ENCODE assay signal across 8 mouse cellular contexts in genomic region chr17:25802825-25803517, GRCm38 (mm10). TPM values are rescaled to one million over a fixed set of nuclear protein-coding genes. Genes with fewer than 3 reads are reported as not detected.
A peak's percentile ranks its signal among the peaks of the same experiment; 100 is the strongest.
DNase-seq lines count a peak whose midpoint lies in the region; ATAC-seq lines count a peak whose summit lies in the region.

No protein-coding gene starts in this region.

- DNase-seq in gastrocnemius, adult 18-20 months (ENCODE audit: low spot score), result peak; percentile 27
- DNase-seq in gastrocnemius, adult 8-10 months (ENCODE audit: low spot score in 2 of 2), result no peak
- peak; percentile 77 for DNase-seq in embryo, embryonic 9.5 days (ENCODE audit: extremely low spot score)
- DNase-seq in heart, embryonic 10.5 days (ENCODE audit: low spot score), result peak; percentile 95
- DNase-seq in layer of hippocampus, postnatal 10 days (ENCODE audit: low spot score in 2 of 2), result peak; percentile 77 to 81
- DNase-seq in spleen, postnatal 4 days (ENCODE audit: low spot score in 2 of 2), result no peak
- DNase-seq in yolk sac, embryonic 10.5 days (ENCODE audit: low spot score), result no peak

- H3K4me1 ChIP-seq in heart, embryonic 10.5 days, result peaks cover 18% of the 10 kb centered on the region
- H3K4me1 ChIP-seq in neural tube, embryonic 12.5 days, result peaks cover 20% of the 10 kb centered on the region

- peaks cover 27% of the 10 kb centered on the region for H3K27me3 ChIP-seq in heart, embryonic 10.5 days (ENCODE audit: insufficient read depth, poor library complexity, severe bottlenecking)
- no peaks in the 10 kb centered on the region for H3K27me3 ChIP-seq in neural tube, embryonic 12.5 days (replicated peaks)

- 0 out of 2 replicates have a peak overlapping the region, but pooled peaks have one; percentile 26 for H3K9ac ChIP-seq in neural tube, embryonic 12.5 days

- H3K36me3 ChIP-seq in heart, embryonic 10.5 days, result no peaks in the 10 kb centered on the region
- no peaks in the 10 kb centered on the region for H3K36me3 ChIP-seq in neural tube, embryonic 12.5 days

- peak overlapping the region; percentile 22; the same call in 1 of the 2 replicates for H3K4me3 ChIP-seq in heart, embryonic 10.5 days
- H3K4me3 ChIP-seq in neural tube, embryonic 12.5 days, result no peak overlapping the region

- peak overlapping the region; percentile 41 for H3K4me2 ChIP-seq in neural tube, embryonic 12.5 days (replicated peaks)

- no peaks in the 10 kb centered on the region for H3K9me3 ChIP-seq in heart, embryonic 10.5 days
- no peaks in the 10 kb centered on the region for H3K9me3 ChIP-seq in neural tube, embryonic 12.5 days

- peak overlapping the region; percentile 81 for H3K27ac ChIP-seq in heart, embryonic 10.5 days
- H3K27ac ChIP-seq in neural tube, embryonic 12.5 days, result peak overlapping the region; percentile 77

- WGBS in heart, embryonic 10.5 days, result 10% methylated on average over 10 of the region's 10 CpGs
- WGBS in neural tube, embryonic 12.5 days, result 8% methylated on average over 10 of the region's 10 CpGs

- peak; percentile 93 for ATAC-seq in neural tube, embryonic 12.5 days (ENCODE audit: low FRiP score, low read depth)

RNA-seq across cellular contexts. Expression of gene Fbxl16, which starts 5.9 kb away (rescaled TPM):
- total RNA-seq in gastrocnemius, adult 18-20 months (2021), result under 1 TPM; 0.62 to 0.91 TPM
- 1 to 10 TPM in 1 of 4 experiments, under 1 TPM in 3; 0.27 to 1.0 (median 0.71) TPM for total RNA-seq in gastrocnemius, adult 8-10 months (2022)
- polyA plus RNA-seq in heart, embryonic 10.5 days (2016; fragmentation: Nextera tagmentation; extraction: Ambion mirVana), result 0.62 and 1.2 TPM in 2 replicates
- total RNA-seq in layer of hippocampus, postnatal 10 days (2021), result 100 to 1,000 TPM; 272 to 292 TPM
- polyA plus RNA-seq in neural tube, embryonic 12.5 days (2016; fragmentation: Nextera tagmentation; extraction: Ambion mirVana), result 25.8 and 27.0 TPM in 2 replicates

RNA-seq across cellular contexts. Expression of gene Metrn, which starts 6.0 kb away (rescaled TPM):
- total RNA-seq in gastrocnemius, adult 18-20 months (2021), result 10 to 100 TPM; 40.1 to 48.4 TPM
- total RNA-seq in gastrocnemius, adult 8-10 months (2022), result 10 to 100 TPM; 39.6 to 52.1 (median 46.8) TPM
- 44.3 and 48.0 TPM in 2 replicates for polyA plus RNA-seq in heart, embryonic 10.5 days (2016; fragmentation: Nextera tagmentation; extraction: Ambion mirVana)
- 10 to 100 TPM; 51.2 to 65.8 TPM for total RNA-seq in layer of hippocampus, postnatal 10 days (2021)
- 80.7 and 92.0 TPM in 2 replicates for polyA plus RNA-seq in neural tube, embryonic 12.5 days (2016; fragmentation: Nextera tagmentation; extraction: Ambion mirVana)

RNA-seq across cellular contexts. Expression of gene AC134908.4, which starts 7.5 kb away (rescaled TPM):
- not detected for total RNA-seq in gastrocnemius, adult 18-20 months (2021)
- total RNA-seq in gastrocnemius, adult 8-10 months (2022), result 1 to 10 TPM in 1 of 4 experiments, not detected in 3; 1.2 TPM
- polyA plus RNA-seq in heart, embryonic 10.5 days (2016; fragmentation: Nextera tagmentation; extraction: Ambion mirVana), result 0.99 TPM in 1 of 2 replicates, not detected in the other
- total RNA-seq in layer of hippocampus, postnatal 10 days (2021), result not detected
- polyA plus RNA-seq in neural tube, embryonic 12.5 days (2016; fragmentation: Nextera tagmentation; extraction: Ambion mirVana), result 1.0 and 1.9 TPM in 2 replicates

RNA-seq across cellular contexts. Expression of gene Fam173a, which starts 10.3 kb away (rescaled TPM):
- 10 to 100 TPM; 42.2 to 46.8 TPM for total RNA-seq in gastrocnemius, adult 18-20 months (2021)
- total RNA-seq in gastrocnemius, adult 8-10 months (2022), result 10 to 100 TPM; 46.3 to 53.3 (median 47.6) TPM
- 74.5 and 74.9 TPM in 2 replicates for polyA plus RNA-seq in heart, embryonic 10.5 days (2016; fragmentation: Nextera tagmentation; extraction: Ambion mirVana)
- total RNA-seq in layer of hippocampus, postnatal 10 days (2021), result 10 to 100 TPM; 69.2 to 80.1 TPM
- 75.3 and 84.6 TPM in 2 replicates for polyA plus RNA-seq in neural tube, embryonic 12.5 days (2016; fragmentation: Nextera tagmentation; extraction: Ambion mirVana)

RNA-seq across cellular contexts. Expression of gene Ccdc78, which starts 16.6 kb away (rescaled TPM):
- total RNA-seq in gastrocnemius, adult 18-20 months (2021), result not detected
- not detected for total RNA-seq in gastrocnemius, adult 8-10 months (2022)
- polyA plus RNA-seq in heart, embryonic 10.5 days (2016; fragmentation: Nextera tagmentation; extraction: Ambion mirVana), result 0.18 and 0.37 TPM in 2 replicates
- under 1 TPM; 0.23 to 0.33 TPM for total RNA-seq in layer of hippocampus, postnatal 10 days (2021)
- polyA plus RNA-seq in neural tube, embryonic 12.5 days (2016; fragmentation: Nextera tagmentation; extraction: Ambion mirVana), result 0.33 and 0.57 TPM in 2 replicates

Comparison
In these comparisons a context has a peak if more than half of its experiments do, and no peak if none do; other contexts are left out.
1. DNase-seq: peak in gastrocnemius, adult 18-20 months (single experiment), embryo, embryonic 9.5 days (single experiment), heart, embryonic 10.5 days (single experiment) and layer of hippocampus, postnatal 10 days (2 of 2); none in gastrocnemius, adult 8-10 months (0 of 2), spleen, postnatal 4 days (0 of 2) and yolk sac, embryonic 10.5 days (single experiment).
2. RNA of gene Fbxl16, which starts 5.9 kb away (total RNA-seq): 272 to 292 TPM in layer of hippocampus, postnatal 10 days; 0.62 to 0.91 TPM in gastrocnemius, adult 18-20 months and 0.27 to 1.0 TPM in gastrocnemius, adult 8-10 months; every median in the first group is over 100 times any median in the second.